ENCODE assay signal across 10 mouse cellular contexts in the genomic region with DNA sequence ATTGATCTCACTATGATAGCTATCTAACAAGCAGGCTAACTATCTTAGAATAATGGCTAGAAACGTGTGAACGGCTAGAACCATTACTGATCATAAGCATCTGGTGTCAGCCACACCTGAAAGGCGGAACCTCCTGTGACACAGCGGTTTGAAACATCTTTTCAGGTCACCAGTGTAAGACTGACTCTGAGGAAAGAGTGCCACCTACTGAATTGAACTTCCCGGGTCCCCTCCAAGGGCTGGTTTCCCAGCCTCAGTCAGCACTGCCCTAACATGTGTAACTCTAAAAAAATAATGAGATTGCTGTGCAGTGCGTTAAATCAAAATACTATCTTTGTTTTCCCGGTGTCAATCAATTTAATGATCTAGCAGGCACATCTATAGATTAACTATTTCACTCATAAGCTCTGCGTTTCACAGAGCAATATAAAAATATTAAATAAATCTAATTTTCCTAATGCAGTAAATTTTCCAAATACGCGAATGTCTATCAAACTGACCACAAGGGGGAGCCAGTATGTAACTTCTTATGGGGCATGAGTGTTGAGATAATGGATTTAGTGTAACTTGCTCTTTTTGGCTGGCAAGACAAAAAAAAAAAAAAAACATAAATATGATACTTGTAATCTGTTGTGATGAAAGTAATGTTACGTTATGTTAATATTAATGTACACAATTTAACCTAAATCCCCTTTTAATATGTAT. TPM values are rescaled to one million over a fixed set of nuclear protein-coding genes. Genes with fewer than 3 reads are reported as not detected.
DNase-seq lines count a peak whose midpoint lies in the region; ATAC-seq and TF ChIP-seq lines count a peak whose summit lies in the region.
"Had no signal": no experiment of that assay in that cellular context is flagged by ENCODE, and none has a peak within 500 bp of the region (broad histone marks: within the 10 kb centered on the region; RNA-seq: fewer than 3 reads in every experiment).

No protein-coding gene starts in this region.

- no peaks in the 10 kb centered on the region for H3K9me3 ChIP-seq in liver, embryonic 14.5 days (ENCODE audit: control insufficient read depth, low read length)
- H3K9me3 ChIP-seq in liver, embryonic 11.5 days (ENCODE audit: control insufficient read depth, low read length): no peaks in the 10 kb centered on the region
- no peaks in the 10 kb centered on the region for H3K9me3 ChIP-seq in hindbrain, embryonic 16.5 days (ENCODE audit: control insufficient read depth, low read length)
- no peaks in the 10 kb centered on the region for H3K9me3 ChIP-seq in neural tube, embryonic 15.5 days (replicated peaks)
- H3K9me3 ChIP-seq in intestine, embryonic 16.5 days (ENCODE audit: control insufficient read depth, low read length): no peaks in the 10 kb centered on the region
- H3K9me3 ChIP-seq: embryonic facial prominence, embryonic 13.5 days; neural tube, embryonic 12.5 days had no signal

- H3K27me3 ChIP-seq in liver, embryonic 14.5 days (ENCODE audit: control insufficient read depth, insufficient read depth, low read length): peaks cover 5% of the 10 kb centered on the region
- H3K27me3 ChIP-seq in liver, embryonic 11.5 days (replicated peaks; ENCODE audit: control insufficient read depth, insufficient read depth, low read length): peaks cover 5% of the 10 kb centered on the region; the same call in 1 of the 2 replicates
- no peaks in the 10 kb centered on the region for H3K27me3 ChIP-seq in hindbrain, embryonic 16.5 days (replicated peaks; ENCODE audit: control insufficient read depth, insufficient read depth, low read length)
- no peaks in the 10 kb centered on the region for H3K27me3 ChIP-seq in neural tube, embryonic 15.5 days (replicated peaks)
- H3K27me3 ChIP-seq in intestine, embryonic 16.5 days (replicated peaks; ENCODE audit: control insufficient read depth, insufficient read depth, low read length): no peaks in the 10 kb centered on the region; the same call in 1 of the 2 replicates
- H3K27me3 ChIP-seq: embryonic facial prominence, embryonic 13.5 days; neural tube, embryonic 12.5 days had no signal

- no peak overlapping the region for H3K4me3 ChIP-seq in liver, embryonic 14.5 days (ENCODE audit: insufficient read depth in 1 of 2, low read depth in 2 of 2, low read length in 2 of 2)
- no peak overlapping the region for H3K4me3 ChIP-seq in liver, embryonic 11.5 days (ENCODE audit: low read depth, low read length)
- H3K4me3 ChIP-seq in hindbrain, embryonic 16.5 days (ENCODE audit: low read length): no peak overlapping the region
- no peak overlapping the region for H3K4me3 ChIP-seq in neural tube, embryonic 15.5 days (replicated peaks)
- H3K4me3 ChIP-seq in intestine, embryonic 16.5 days (ENCODE audit: low read length): no peak overlapping the region
- H3K4me3 ChIP-seq: embryonic facial prominence, embryonic 13.5 days; neural tube, embryonic 12.5 days had no signal

- no peaks in the 10 kb centered on the region; a peak in 1 of 4 replicates for H3K4me1 ChIP-seq in liver, embryonic 14.5 days (replicated peaks; ENCODE audit: control insufficient read depth in 2 of 2, insufficient read depth in 2 of 2, low read length in 1 of 2)
- no peaks in the 10 kb centered on the region for H3K4me1 ChIP-seq in liver, embryonic 11.5 days (replicated peaks; ENCODE audit: control insufficient read depth, insufficient read depth, low read length)
- H3K4me1 ChIP-seq in hindbrain, embryonic 16.5 days (ENCODE audit: control insufficient read depth, insufficient read depth, low read depth, low read length): no peaks in the 10 kb centered on the region
- no peaks in the 10 kb centered on the region for H3K4me1 ChIP-seq in neural tube, embryonic 15.5 days
- no peaks in the 10 kb centered on the region for H3K4me1 ChIP-seq in intestine, embryonic 16.5 days (ENCODE audit: control insufficient read depth, insufficient read depth, low read length)
- H3K4me1 ChIP-seq: embryonic facial prominence, embryonic 13.5 days; neural tube, embryonic 12.5 days had no signal

- no peaks in the 10 kb centered on the region for H3K36me3 ChIP-seq in liver, embryonic 14.5 days (replicated peaks; ENCODE audit: control insufficient read depth, insufficient read depth, low read depth)
- no peaks in the 10 kb centered on the region for H3K36me3 ChIP-seq in liver, embryonic 11.5 days (ENCODE audit: control insufficient read depth, insufficient read depth, low read length)
- H3K36me3 ChIP-seq in hindbrain, embryonic 16.5 days (ENCODE audit: control insufficient read depth, insufficient read depth, low read length): no peaks in the 10 kb centered on the region
- H3K36me3 ChIP-seq in neural tube, embryonic 15.5 days: no peaks in the 10 kb centered on the region
- no peaks in the 10 kb centered on the region for H3K36me3 ChIP-seq in intestine, embryonic 16.5 days (ENCODE audit: control insufficient read depth, insufficient read depth, low read length)
- H3K36me3 ChIP-seq: embryonic facial prominence, embryonic 13.5 days; neural tube, embryonic 12.5 days had no signal

- ATAC-seq in liver, embryonic 14.5 days (ENCODE audit: insufficient read depth): no peak
- ATAC-seq in liver, embryonic 11.5 days (replicated peaks; ENCODE audit: low FRiP score): no peak
- ATAC-seq in hindbrain, embryonic 16.5 days: peak; percentile 70; the same call in 1 of the 2 replicates
- peak; percentile 70 for ATAC-seq in neural tube, embryonic 15.5 days (ENCODE audit: low FRiP score)
- ATAC-seq in intestine, embryonic 16.5 days: no peak

- H3K27ac ChIP-seq in liver, embryonic 14.5 days: no peak overlapping the region
- H3K27ac ChIP-seq in liver, embryonic 11.5 days (ENCODE audit: low read depth, low read length): no peak overlapping the region
- H3K27ac ChIP-seq in hindbrain, embryonic 16.5 days (ENCODE audit: low read depth, low read length): no peak overlapping the region
- H3K27ac ChIP-seq in neural tube, embryonic 15.5 days (replicated peaks): no peak overlapping the region
- H3K27ac ChIP-seq in intestine, embryonic 16.5 days (ENCODE audit: low read length): no peak overlapping the region
- H3K27ac ChIP-seq: embryonic facial prominence, embryonic 13.5 days; neural tube, embryonic 12.5 days had no signal

- 24% methylated on average over 11 of the region's 11 CpGs for WGBS in liver, embryonic 14.5 days (ENCODE audit: insufficient replicate concordance)
- 31% methylated on average over 11 of the region's 11 CpGs for WGBS in liver, embryonic 11.5 days
- 25% methylated on average over 11 of the region's 11 CpGs for WGBS in hindbrain, embryonic 16.5 days
- 24% methylated on average over 11 of the region's 11 CpGs for whole genome bisulfite sequencing in neural tube, embryonic 15.5 days
- 29% methylated on average over 11 of the region's 11 CpGs for WGBS in intestine, embryonic 16.5 days

- TF ChIP-seq CTCF in liver, embryonic 14.5 days (IDR thresholded peaks at IDR 0.05; ENCODE audit: low read depth): peak; percentile 34; the same call in 1 of the 2 replicates

- no peak overlapping the region for H3K4me2 ChIP-seq in liver, embryonic 14.5 days (ENCODE audit: low read depth)
- no peak overlapping the region for H3K4me2 ChIP-seq in liver, embryonic 11.5 days
- 0 out of 2 replicates have a peak overlapping the region, but pooled peaks have one; percentile 15 for H3K4me2 ChIP-seq in hindbrain, embryonic 16.5 days (ENCODE audit: low read length)
- no peak overlapping the region for H3K4me2 ChIP-seq in neural tube, embryonic 15.5 days
- no peak overlapping the region for H3K4me2 ChIP-seq in intestine, embryonic 16.5 days (ENCODE audit: low read depth, low read length)
- H3K4me2 ChIP-seq: embryonic facial prominence, embryonic 13.5 days; neural tube, embryonic 12.5 days had no signal

- DNase-seq in cerebellum, adult 18-20 months: peak; percentile 7 to 21
- DNase-seq in cerebellum, adult 11 months: no peak
- no peak for DNase-seq in liver, embryonic 14.5 days (ENCODE audit: low read depth in 3 of 3, low spot score in 3 of 3)
- no peak for DNase-seq in liver, embryonic 11.5 days (ENCODE audit: low spot score)
- peak; percentile 25 for DNase-seq in c-Kit-positive CD71-positive TER-119-positive erythroid progenitor cells, embryonic 14.5 days (ENCODE audit: low spot score)

- TF ChIP-seq EP300 in liver, embryonic 14.5 days (IDR thresholded peaks at IDR 0.05; ENCODE audit: low read depth): no peak

- H3K9ac ChIP-seq in liver, embryonic 14.5 days (replicated peaks): no peak overlapping the region
- no peak overlapping the region for H3K9ac ChIP-seq in liver, embryonic 11.5 days (ENCODE audit: low read depth, low read length)
- no peak overlapping the region for H3K9ac ChIP-seq in hindbrain, embryonic 16.5 days (ENCODE audit: low read depth, low read length)
- H3K9ac ChIP-seq in neural tube, embryonic 15.5 days (replicated peaks): no peak overlapping the region
- no peak overlapping the region for H3K9ac ChIP-seq in intestine, embryonic 16.5 days (ENCODE audit: low read depth, low read length)
- H3K9ac ChIP-seq: embryonic facial prominence, embryonic 13.5 days; neural tube, embryonic 12.5 days had no signal

RNA-seq across cellular contexts. Expression of gene Pcdh17, which starts 5.1 kb away (rescaled TPM):
- 0.21 and 0.28 TPM in 2 replicates for polyA plus RNA-seq in liver, embryonic 14.5 days (2012; rRNA removed)
- 0.57 and 0.73 TPM in 2 replicates for polyA plus RNA-seq in liver, embryonic 14.5 days (2014; fragmentation: Nextera tagmentation; extraction: Ambion mirVana)
- 3.1 and 3.3 TPM in 2 replicates for polyA plus RNA-seq in liver, embryonic 11.5 days (2014; fragmentation: Nextera tagmentation; extraction: Ambion mirVana)
- 35.5 and 35.7 TPM in 2 replicates for polyA plus RNA-seq in hindbrain, embryonic 16.5 days (2015; fragmentation: Nextera tagmentation; extraction: Ambion mirVana)
- 28.6 and 32.8 TPM in 2 replicates for polyA plus RNA-seq in neural tube, embryonic 15.5 days (2015; fragmentation: Nextera tagmentation; extraction: Ambion mirVana)
- 4.1 TPM in 2 replicates for polyA plus RNA-seq in intestine, embryonic 16.5 days (2015; fragmentation: Nextera tagmentation; extraction: Ambion mirVana)

Comparison
In these comparisons a context has a peak if more than half of its experiments do, and no peak if none do; other contexts are left out.
1. DNase-seq: peak in cerebellum, adult 18-20 months (2 of 2) and c-Kit-positive CD71-positive TER-119-positive erythroid progenitor cells, embryonic 14.5 days (single experiment); none in cerebellum, adult 11 months (single experiment), liver, embryonic 14.5 days (0 of 3) and liver, embryonic 11.5 days (single experiment).
2. ATAC-seq: peak in hindbrain, embryonic 16.5 days (single experiment) and neural tube, embryonic 15.5 days (single experiment); none in liver, embryonic 14.5 days (single experiment), liver, embryonic 11.5 days (single experiment) and intestine, embryonic 16.5 days (single experiment).